Mouse (Mus musculus) forebrain, postnatal 0 days (tissue): ENCODE measurements around the gene Vmn2r22. TPM values are rescaled to one million over a fixed set of nuclear protein-coding genes. Genes with fewer than 3 reads are reported as not detected.
"Not testable (repeated sequence)": the region's sequence is repeated elsewhere in the genome, so short reads cannot be mapped to it uniquely, and the experiment has no call there.

Experiments used
- ATAC-seq: fragments of 200-750 bp; cut with Nextera tagmentation; 2 replicates; pipeline ENCODE4 v1.8.0; 2017; ENCODE audit warnings: mild to moderate bottlenecking, moderate library complexity
- DNase-seq: peaks from one replicate; pipeline ENCODE4 v3.0.0-alpha.2; 2015
- H3K27ac ChIP-seq: fragments of 300-500 bp; sonication (generic); 2 replicates; pipeline ENCODE4 v1.5.1; 2014; ENCODE audit warnings: low read depth, mild to moderate bottlenecking, antibody characterized with exemption, low read length, moderate library complexity, mixed read lengths
- H3K27me3 ChIP-seq: fragments of 300-500 bp; sonication (generic); 2 replicates; pipeline ENCODE4 v1.6.1; 2014; ENCODE audit warnings: mild to moderate bottlenecking, low read length, mixed read lengths; ENCODE audit not compliant: insufficient read depth
- H3K36me3 ChIP-seq: fragments of 300-500 bp; sonication (generic); 2 replicates; pipeline ENCODE4 v1.6.1; 2014; ENCODE audit warnings: mild to moderate bottlenecking, moderate library complexity; ENCODE audit not compliant: insufficient read depth
- H3K4me1 ChIP-seq: fragments of 300-500 bp; sonication (generic); 2 replicates; pipeline ENCODE4 v1.6.1; 2014; ENCODE audit warnings: antibody characterized with exemption; ENCODE audit not compliant: insufficient read depth
- H3K4me2 ChIP-seq: fragments of 300-500 bp; sonication (generic); 2 replicates; pipeline ENCODE4 v1.6.1; 2014; ENCODE audit warnings: low read depth, mild to moderate bottlenecking, moderate library complexity
- H3K4me3 ChIP-seq: fragments of 300-500 bp; sonication (generic); 2 replicates; pipeline ENCODE4 v1.5.1; 2014; ENCODE audit warnings: low read depth, low read length, mixed read lengths
- H3K9ac ChIP-seq: fragments of 300-500 bp; sonication (generic); 2 replicates; pipeline ENCODE4 v1.6.1; 2014; ENCODE audit warnings: mild to moderate bottlenecking
- H3K9me3 ChIP-seq: fragments of 300-500 bp; sonication (generic); 2 replicates; pipeline ENCODE4 v1.6.1; 2016; ENCODE audit warnings: low read length
- CTCF ChIP-seq: sonication (generic); IDR thresholded peaks from 2 replicates; pipeline ENCODE4 v1.5.1; 2016; ENCODE audit warnings: antibody characterized with exemption, control low read depth, low read depth
- WGBS: fragments of 180-500 bp; shearing (Covaris S2); extraction: QIAGEN DNeasy Blood & Tissue Kit; methylation state at CpG from one replicate; pipeline ENCODE4 v1.1.7; 2014; 5-methylcytosine and 5-hydroxymethylcytosine counted together
- polyA plus RNA-seq: library from polyadenylated mRNA; unstranded; fragments of >200 nt; fragmentation: Nextera tagmentation; extraction: Ambion mirVana; gene quantifications from 2 replicates; pipeline ENCODE4 v1.2.1, GENCODE M21; 2015
- total RNA-seq: library from RNA; depleted of rRNA; stranded (reverse); fragments of >200 nt; gene quantifications from 2 replicates; pipeline ENCODE4 v1.2.3, GENCODE M21; 2014; rRNA removed

Gene Vmn2r22
- total RNA-seq (not detected in 2 replicates), polyA plus RNA-seq (not detected in 2 replicates)

GRCm38 (mm10) chr6:123650625-123651024 is at the start of gene Vmn2r22:
Vmn2r22 (minus strand) TSS chr6:123650725.
- not testable (repeated sequence) for H3K4me1 ChIP-seq, H3K9me3 ChIP-seq, H3K4me2 ChIP-seq, H3K27me3 ChIP-seq, ATAC-seq, DNase-seq, H3K27ac ChIP-seq, H3K4me3 ChIP-seq, H3K36me3 ChIP-seq, H3K9ac ChIP-seq
- 76% methylated on average over 3 of the region's 3 CpGs for WGBS

GRCm38 (mm10) chr6:123697213-123697612 is 46.7 kb upstream of the Vmn2r22 start:
- Histone ChIP-seq H3K27ac (no peak overlapping the region), H3K4me2 (no peak overlapping the region), H3K36me3 (no peaks in the 10 kb centered on the region), H3K4me1 (no peaks in the 10 kb centered on the region), H3K27me3 (no peaks in the 10 kb centered on the region), H3K9ac (no peak overlapping the region), H3K9me3 (no peaks in the 10 kb centered on the region), H3K4me3 (no peak overlapping the region)
- TF ChIP-seq CTCF, result no peak
- DNase-seq, result no peak
- ATAC-seq, result no peak

- H3K27me3 ChIP-seq, H3K4me2 ChIP-seq, H3K36me3 ChIP-seq, H3K9me3 ChIP-seq, DNase-seq, H3K27ac ChIP-seq, H3K4me3 ChIP-seq, H3K9ac ChIP-seq, ATAC-seq, H3K4me1 ChIP-seq: not testable (repeated sequence)
- WGBS, result 29% methylated on average over 1 of the region's 1 CpGs
Measured at GRCm38 (mm10) chr6:123696639-123697038, 46.1 kb upstream of the Vmn2r22 start.

GRCm38 (mm10) chr6:123657040-123657439 is 6.5 kb upstream of the Vmn2r22 start:
- DNase-seq (peak; percentile 11), ATAC-seq (no peak)
- Histone ChIP-seq H3K27ac (no peak overlapping the region), H3K4me1 (no peaks in the 10 kb centered on the region), H3K27me3 (no peaks in the 10 kb centered on the region), H3K4me2 (no peak overlapping the region), H3K9ac (no peak overlapping the region), H3K4me3 (no peak overlapping the region), H3K9me3 (no peaks in the 10 kb centered on the region), H3K36me3 (no peaks in the 10 kb centered on the region)
- 58% methylated on average over 6 of the region's 6 CpGs for WGBS
- peak; percentile 42 for TF ChIP-seq CTCF

GRCm38 (mm10) chr6:123639394-123639793 is 11.1 kb downstream of the Vmn2r22 start:
- ATAC-seq, H3K4me3 ChIP-seq, H3K9me3 ChIP-seq, DNase-seq, H3K36me3 ChIP-seq, H3K4me2 ChIP-seq, H3K4me1 ChIP-seq, H3K27ac ChIP-seq, H3K9ac ChIP-seq, H3K27me3 ChIP-seq: not testable (repeated sequence)
- WGBS, result 92% methylated on average over 4 of the region's 4 CpGs

DNA sequence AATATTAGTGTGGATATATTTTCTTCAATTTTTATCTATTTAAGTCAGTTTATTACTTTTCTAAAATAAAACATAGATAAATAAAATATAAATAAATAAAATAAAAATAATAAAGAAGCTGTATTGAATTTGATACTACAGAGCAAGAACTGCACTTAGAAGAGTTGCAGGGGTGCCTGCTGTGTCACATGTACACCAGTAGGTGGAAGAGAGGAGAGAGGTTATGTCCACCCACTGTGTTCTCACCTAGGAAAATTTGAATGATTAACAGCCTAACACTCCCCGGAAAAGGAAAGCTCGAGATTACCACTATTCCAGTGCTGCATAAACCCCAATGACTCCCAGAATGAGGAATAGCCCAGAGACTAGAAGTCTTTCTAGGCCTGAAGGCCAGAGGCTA is 26.7 kb downstream of the Vmn2r22 start:
- H3K4me1 ChIP-seq, H3K4me3 ChIP-seq, DNase-seq, H3K27ac ChIP-seq, H3K9me3 ChIP-seq, H3K36me3 ChIP-seq, ATAC-seq, H3K4me2 ChIP-seq, H3K27me3 ChIP-seq, H3K9ac ChIP-seq: not testable (repeated sequence)
- WGBS, result no CpG with 5 or more reads among the region's 2 CpGs

GRCm38 (mm10) chr6:123588368-123588767 is 62.2 kb downstream of the Vmn2r22 start:
- not testable (repeated sequence) for H3K9me3 ChIP-seq, DNase-seq, H3K36me3 ChIP-seq, ATAC-seq, H3K27ac ChIP-seq, H3K9ac ChIP-seq, H3K4me3 ChIP-seq, H3K27me3 ChIP-seq, H3K4me1 ChIP-seq, H3K4me2 ChIP-seq
- WGBS, result no CpG with 5 or more reads among the region's 5 CpGs

GRCm38 (mm10) chr6:123587796-123588328 is 62.7 kb downstream of the Vmn2r22 start:
- H3K27me3 ChIP-seq, H3K4me3 ChIP-seq, DNase-seq, H3K36me3 ChIP-seq, ATAC-seq, H3K9me3 ChIP-seq, H3K4me2 ChIP-seq, H3K27ac ChIP-seq, H3K9ac ChIP-seq, H3K4me1 ChIP-seq: not testable (repeated sequence)
- WGBS, result no CpG with 5 or more reads among the region's 2 CpGs

GRCm38 (mm10) chr6:123583988-123584387 is 66.5 kb downstream of the Vmn2r22 start:
- H3K4me1 ChIP-seq, ATAC-seq: not testable (repeated sequence)
- WGBS, result no CpG with 5 or more reads among the region's 1 CpGs

GRCm38 (mm10) chr6:123574698-123575097 is 75.8 kb downstream of the Vmn2r22 start:
- not testable (repeated sequence) for DNase-seq, H3K4me2 ChIP-seq, H3K4me3 ChIP-seq, H3K27ac ChIP-seq, H3K9me3 ChIP-seq, H3K4me1 ChIP-seq, ATAC-seq, H3K36me3 ChIP-seq, H3K9ac ChIP-seq, H3K27me3 ChIP-seq
- no CpG with 5 or more reads among the region's 2 CpGs for WGBS

More at GRCm38 (mm10) chr6:123583988-123584387, 66.5 kb downstream of the Vmn2r22 start:
- H3K9me3 ChIP-seq, DNase-seq, H3K27me3 ChIP-seq, H3K36me3 ChIP-seq, H3K4me3 ChIP-seq, H3K27ac ChIP-seq, H3K9ac ChIP-seq, H3K4me2 ChIP-seq: not testable (repeated sequence)
